Comparison of ENCODE assay signal across 26 mouse cellular contexts in the genomic region with DNA sequence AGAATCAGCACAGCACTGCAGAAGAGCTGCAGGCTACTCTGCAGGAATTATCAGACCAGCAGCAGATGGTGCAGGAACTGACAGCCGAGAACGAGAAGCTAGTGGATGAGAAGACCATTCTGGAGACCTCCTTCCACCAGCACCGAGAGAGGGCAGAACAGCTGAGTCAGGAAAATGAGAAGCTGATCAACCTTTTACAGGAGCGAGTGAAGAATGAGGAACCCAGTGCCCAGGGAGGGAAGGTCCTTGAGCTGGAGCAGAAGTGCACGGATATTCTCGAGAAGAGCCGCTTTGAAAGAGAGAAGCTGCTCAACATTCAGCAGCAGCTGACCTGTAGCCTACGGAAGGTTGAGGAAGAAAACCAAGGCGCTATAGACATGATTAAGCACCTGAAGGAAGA.
DNase-seq lines count a peak whose midpoint lies in the region; ATAC-seq and TF ChIP-seq lines count a peak whose summit lies in the region.
"Had no signal": no experiment of that assay in that cellular context is flagged by ENCODE, and none has a peak within 500 bp of the region (broad histone marks: within the 10 kb centered on the region; RNA-seq: fewer than 3 reads in every experiment).

No protein-coding gene starts in this region.

- WGBS in cerebellum, adult 2 months: 63% methylated on average over 9 of the region's 9 CpGs
- 77% methylated on average over 9 of the region's 9 CpGs for WGBS in lung, embryonic 16.5 days
- WGBS in forebrain, embryonic 14.5 days: 96% methylated on average over 9 of the region's 9 CpGs

- H3K4me1 ChIP-seq in cerebellum, adult 2 months (ENCODE audit: control insufficient read depth, insufficient read depth, low read length): peaks cover 14% of the 10 kb centered on the region
- peaks cover 12% of the 10 kb centered on the region for H3K4me1 ChIP-seq in lung, embryonic 16.5 days (replicated peaks; ENCODE audit: control insufficient read depth, insufficient read depth, low read length)
- no peaks in the 10 kb centered on the region for H3K4me1 ChIP-seq in forebrain, embryonic 14.5 days (ENCODE audit: control insufficient read depth, insufficient read depth, low read length)
- H3K4me1 ChIP-seq: liver, embryonic 15.5 days had no signal

- no peak for ATAC-seq in lung, embryonic 16.5 days (ENCODE audit: low read depth)
- ATAC-seq in common myeloid progenitor, adult 5-6 weeks (replicated peaks; ENCODE audit: low read depth, poor library complexity, severe bottlenecking): 0 out of 2 replicates have a peak, but pooled peaks have one; percentile 45
- ATAC-seq in forebrain, embryonic 14.5 days: no peak
- ATAC-seq: activated CD4-positive, CD25-positive, alpha-beta regulatory T cell, adult 4 months; forebrain, postnatal 0 days; intestine, postnatal 0 days had no signal

- H3K4me3 ChIP-seq in cerebellum, adult 2 months (replicated peaks; ENCODE audit: insufficient read depth, low read depth, low read length): no peak overlapping the region
- no peak overlapping the region for H3K4me3 ChIP-seq in lung, embryonic 16.5 days (ENCODE audit: low read length)
- no peak overlapping the region for H3K4me3 ChIP-seq in forebrain, embryonic 14.5 days (ENCODE audit: low read depth, low read length)
- H3K4me3 ChIP-seq: embryonic facial prominence, embryonic 13.5 days; erythroblast, embryonic 14.5 days; heart, embryonic 15.5 days; liver, embryonic 15.5 days had no signal

- no peak overlapping the region for H3K4me2 ChIP-seq in lung, embryonic 16.5 days (ENCODE audit: low read depth, low read length)
- no peak overlapping the region for H3K4me2 ChIP-seq in forebrain, embryonic 14.5 days (ENCODE audit: low read length)
- H3K4me2 ChIP-seq: embryonic facial prominence, embryonic 13.5 days; heart, embryonic 15.5 days; hindbrain, embryonic 14.5 days; liver, embryonic 15.5 days; lung, embryonic 14.5 days had no signal

- no peak for TF ChIP-seq CTCF in cerebellum, adult 2 months (IDR thresholded peaks at IDR 0.05; ENCODE audit: borderline replicate concordance, insufficient read depth, low read depth, low read length)

- no peaks in the 10 kb centered on the region for H3K36me3 ChIP-seq in lung, embryonic 16.5 days (ENCODE audit: control insufficient read depth, insufficient read depth, low read length)
- H3K36me3 ChIP-seq in forebrain, embryonic 14.5 days (ENCODE audit: control insufficient read depth, insufficient read depth, low read length): peaks cover 9% of the 10 kb centered on the region
- H3K36me3 ChIP-seq: heart, embryonic 15.5 days had no signal

- H3K9me3 ChIP-seq in lung, embryonic 16.5 days (ENCODE audit: control insufficient read depth, low read length): no peaks in the 10 kb centered on the region
- H3K9me3 ChIP-seq in forebrain, embryonic 14.5 days (replicated peaks; ENCODE audit: control insufficient read depth, low read length): no peaks in the 10 kb centered on the region
- H3K9me3 ChIP-seq: embryonic facial prominence, embryonic 13.5 days; heart, embryonic 15.5 days; liver, embryonic 15.5 days had no signal

- DNase-seq in cerebellum, adult 2 months: peak; percentile 39 to 46
- no peak for DNase-seq in cerebellum, adult 9-10 months
- DNase-seq in lung, postnatal 25 days (ENCODE audit: low spot score): no peak
- DNase-seq in heart, adult 9 months (ENCODE audit: low spot score in 2 of 2): no peak
- no peak for DNase-seq in forebrain, embryonic 14.5 days (ENCODE audit: low spot score)
- DNase-seq: adrenal gland, adult 2 months; adrenal gland, postnatal 36 days; forebrain, postnatal 0 days; heart, postnatal 36 days; kidney, adult 9 months; kidney, postnatal 10 days; layer of hippocampus, adult 9-11 months; midbrain, embryonic 14.5 days; thymus, adult 2 months; thymus, postnatal 36 days had no signal

- H3K27ac ChIP-seq in cerebellum, adult 2 months (ENCODE audit: insufficient read depth, low read length): no peak overlapping the region; the same call in 1 of the 2 replicates
- 0 out of 2 replicates have a peak overlapping the region, but pooled peaks have one; percentile 4 for H3K27ac ChIP-seq in lung, embryonic 16.5 days (ENCODE audit: low read length)
- no peak overlapping the region for H3K27ac ChIP-seq in forebrain, embryonic 14.5 days (ENCODE audit: low read depth, low read length)
- H3K27ac ChIP-seq: embryonic facial prominence, embryonic 13.5 days; heart, embryonic 15.5 days; hindbrain, embryonic 14.5 days; liver, embryonic 15.5 days; macrophage had no signal

- H3K27me3 ChIP-seq in cerebellum, adult 2 months (ENCODE audit: control insufficient read depth, insufficient read depth, low read length): no peaks in the 10 kb centered on the region
- H3K27me3 ChIP-seq in lung, embryonic 16.5 days (ENCODE audit: control insufficient read depth, insufficient read depth, low read depth, low read length): no peaks in the 10 kb centered on the region
- no peaks in the 10 kb centered on the region for H3K27me3 ChIP-seq in forebrain, embryonic 14.5 days (replicated peaks; ENCODE audit: control insufficient read depth, insufficient read depth, low read length)
- H3K27me3 ChIP-seq: embryonic facial prominence, embryonic 13.5 days; heart, embryonic 15.5 days; liver, embryonic 15.5 days had no signal

- H3K9ac ChIP-seq in lung, embryonic 16.5 days (ENCODE audit: low read length): no peak overlapping the region
- H3K9ac ChIP-seq in forebrain, embryonic 14.5 days (ENCODE audit: low read length): no peak overlapping the region
- H3K9ac ChIP-seq: embryonic facial prominence, embryonic 13.5 days; forebrain, postnatal 0 days; heart, embryonic 15.5 days; hindbrain, embryonic 14.5 days; liver, embryonic 15.5 days; lung, embryonic 14.5 days had no signal

- TF ChIP-seq POLR2A in cerebellum, adult 2 months (IDR thresholded peaks at IDR 0.05; ENCODE audit: borderline replicate concordance, insufficient read depth, low read length): no peak

Comparison
In these comparisons a context has a peak if more than half of its experiments do, and no peak if none do; other contexts are left out.
1. DNase-seq: peak in cerebellum, adult 2 months (2 of 2); none in cerebellum, adult 9-10 months (single experiment), lung, postnatal 25 days (single experiment), heart, adult 9 months (0 of 2) and forebrain, embryonic 14.5 days (single experiment).